Mouse (Mus musculus): ENCODE data around the gene Nrg3.

- TF ChIP-seq CTCF (IDR thresholded peaks at IDR 0.05; ENCODE audit: borderline replicate concordance, extremely low read depth, insufficient read depth, insufficient read length) (no peak), POLR2A (IDR thresholded peaks at IDR 0.05; ENCODE audit: borderline replicate concordance, extremely low read depth, insufficient read depth, insufficient read length, poor library complexity, severe bottlenecking) (no peak)
These were observed 475.0 kb downstream of the Nrg3 start for GRCm38 (mm10) chr14:38997843-38998242.

Data from brain, embryonic 14.5 days (tissue).